In the genomic region with DNA sequence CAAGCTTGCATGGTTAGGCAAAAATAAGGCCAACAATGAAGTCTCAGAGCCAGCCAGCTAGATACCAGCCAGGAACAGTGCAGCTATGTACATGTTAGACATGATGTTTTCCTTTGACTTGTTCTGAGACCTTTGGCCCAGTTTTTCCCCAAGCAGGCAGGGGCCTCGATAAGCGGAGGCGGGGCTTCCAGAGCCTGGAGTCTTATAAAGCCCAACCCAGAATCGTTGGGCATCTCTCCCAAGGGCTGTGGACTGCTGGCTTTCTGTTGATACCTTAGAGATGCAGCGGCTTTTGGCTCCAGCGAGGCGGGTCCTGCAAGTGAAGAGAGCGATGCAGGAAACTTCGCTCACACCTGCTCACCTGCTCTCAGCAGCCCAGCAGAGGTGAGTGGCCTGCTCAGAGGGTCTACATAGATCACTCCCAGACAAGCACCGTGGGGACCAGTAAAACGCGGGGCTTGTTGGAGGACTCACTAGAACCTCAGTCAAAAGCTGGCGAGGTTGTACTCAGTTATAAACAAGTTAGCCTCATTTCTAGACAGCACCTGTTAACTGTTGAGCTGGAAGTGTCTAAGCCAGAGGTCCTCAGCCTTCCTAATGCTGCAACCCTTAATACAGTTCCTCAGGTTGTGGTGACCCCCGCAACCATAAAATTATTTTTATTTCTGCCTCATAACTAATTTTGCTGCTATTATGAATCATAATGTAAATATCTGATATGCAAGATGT, we compare ENCODE assay signal across 8 mouse cellular contexts. TPM values are rescaled to one million over a fixed set of nuclear protein-coding genes. Genes with fewer than 3 reads are reported as not detected.
A peak's percentile ranks its signal among the peaks of the same experiment; 100 is the strongest.
DNase-seq lines count a peak whose midpoint lies in the region; ATAC-seq lines count a peak whose summit lies in the region.

A gene (plus strand): TSS at position 232 of the 729 bp plus-strand sequence.

- no peak for ATAC-seq in erythroblast, adult 5-6 weeks (replicated peaks; ENCODE audit: low FRiP score, poor library complexity, severe bottlenecking)
- ATAC-seq in heart, embryonic 12.5 days (ENCODE audit: insufficient number of reproducible peaks, low FRiP score), result peak; percentile 62
- ATAC-seq in kidney, embryonic 14.5 days (ENCODE audit: low FRiP score, low TSS enrichment), result peak; percentile 58

- H3K4me3 ChIP-seq in erythroblast, embryonic 14.5 days (replicated peaks), result peak within 1 kb of the TSS; percentile 50
- H3K4me3 ChIP-seq in heart, embryonic 12.5 days, result peak within 1 kb of the TSS; percentile 21
- H3K4me3 ChIP-seq in kidney, embryonic 14.5 days (ENCODE audit: low read length), result no peak within 1 kb of the TSS

- no peaks in the 10 kb centered on the region; the same call in 1 of the 2 replicates for H3K36me3 ChIP-seq in erythroblast, embryonic 14.5 days (ENCODE audit: control insufficient read depth)
- H3K36me3 ChIP-seq in heart, embryonic 12.5 days, result no peaks in the 10 kb centered on the region
- no peaks in the 10 kb centered on the region for H3K36me3 ChIP-seq in kidney, embryonic 14.5 days (ENCODE audit: control insufficient read depth, insufficient read depth, low read length)

- 52% methylated on average over 14 of the region's 14 CpGs for WGBS in heart, embryonic 12.5 days
- WGBS in kidney, embryonic 14.5 days, result 66% methylated on average over 14 of the region's 14 CpGs

- H3K27ac ChIP-seq in heart, embryonic 12.5 days (ENCODE audit: poor library complexity, severe bottlenecking), result peak within 1 kb of the TSS; percentile 36; the same call in 1 of the 2 replicates
- H3K27ac ChIP-seq in kidney, embryonic 14.5 days (ENCODE audit: low read depth, low read length), result no peak within 1 kb of the TSS

- H3K4me2 ChIP-seq in heart, embryonic 12.5 days, result peak within 1 kb of the TSS; percentile 48
- no peak within 1 kb of the TSS; the same call in 1 of the 2 replicates for H3K4me2 ChIP-seq in kidney, embryonic 14.5 days (replicated peaks; ENCODE audit: low read depth, low read length)

- H3K27me3 ChIP-seq in erythroblast, embryonic 14.5 days (ENCODE audit: control insufficient read depth), result no peaks in the 10 kb centered on the region
- 0 out of 2 replicates have a peak, but pooled peaks cover 10% of the 10 kb centered on the region for H3K27me3 ChIP-seq in heart, embryonic 12.5 days (replicated peaks)
- no peaks in the 10 kb centered on the region for H3K27me3 ChIP-seq in kidney, embryonic 14.5 days (ENCODE audit: control insufficient read depth, insufficient read depth, low read length)

- peaks cover 5% of the 10 kb centered on the region for H3K4me1 ChIP-seq in erythroblast, embryonic 14.5 days (ENCODE audit: control insufficient read depth)
- peaks cover 18% of the 10 kb centered on the region for H3K4me1 ChIP-seq in heart, embryonic 12.5 days (replicated peaks)
- peaks cover 10% of the 10 kb centered on the region for H3K4me1 ChIP-seq in kidney, embryonic 14.5 days (ENCODE audit: control insufficient read depth, insufficient read depth, low read length)

- peak; percentile 33 for DNase-seq in embryo, embryonic 11 days
- DNase-seq in lung, postnatal 10 days, result peak; percentile 76
- DNase-seq in spleen, postnatal 36 days (ENCODE audit: low spot score in 2 of 2), result peak; percentile 36 to 41
- no peak for DNase-seq in cerebellum, adult 9-11 months

- no peaks in the 10 kb centered on the region for H3K9me3 ChIP-seq in erythroblast, embryonic 14.5 days (ENCODE audit: control insufficient read depth, low read length)
- H3K9me3 ChIP-seq in heart, embryonic 12.5 days (replicated peaks), result no peaks in the 10 kb centered on the region
- no peaks in the 10 kb centered on the region for H3K9me3 ChIP-seq in kidney, embryonic 14.5 days (ENCODE audit: control insufficient read depth, low read length)

- H3K9ac ChIP-seq in heart, embryonic 12.5 days, result no peak within 1 kb of the TSS
- H3K9ac ChIP-seq in kidney, embryonic 14.5 days (ENCODE audit: low read depth, low read length), result no peak within 1 kb of the TSS

RNA-seq across cellular contexts. Expression of the gene that starts here (rescaled TPM):
- polyA plus RNA-seq in erythroblast, embryonic 14.5 days (2012), result 0.03 and 0.08 TPM in 2 replicates
- total RNA-seq in erythroblast, adult 5-6 weeks (2015; ENCODE audit: low replicate concordance), result 0.42 TPM in 1 of 2 replicates, not detected in the other
- total RNA-seq in erythroblast, adult 5-6 weeks (2017; ENCODE audit: low replicate concordance), result not detected in 2 replicates
- polyA plus RNA-seq in heart, embryonic 12.5 days (2016; fragmentation: Nextera tagmentation; extraction: Ambion mirVana), result 10.0 and 10.7 TPM in 2 replicates
- polyA plus RNA-seq in kidney, embryonic 14.5 days (2014; fragmentation: Nextera tagmentation; extraction: Ambion mirVana), result 6.4 and 6.7 TPM in 2 replicates
